Mouse (Mus musculus): ENCODE data around the gene Arhgap30. TPM values are rescaled to one million over a fixed set of nuclear protein-coding genes. Genes with fewer than 3 reads are reported as not detected.

Gene Arhgap30
- total and polyA plus RNA-seq, 2 experiments from 2014 or later = 0.52 to 0.84 TPM

- no peaks in the 10 kb centered on the region for H3K9me3 ChIP-seq (ENCODE audit: low read length)
- H3K9ac ChIP-seq (replicated peaks; ENCODE audit: low read length) = peak within 1 kb of the TSS; percentile 64
- no peaks in the 10 kb centered on the region for H3K4me1 ChIP-seq (ENCODE audit: insufficient read depth, low read length)
- H3K27me3 ChIP-seq (ENCODE audit: insufficient read depth, low read length) = no peaks in the 10 kb centered on the region
- peaks cover 5% of the 10 kb centered on the region; the same call in 1 of the 2 replicates for H3K36me3 ChIP-seq (ENCODE audit: insufficient read depth, low read length)
- H3K4me2 ChIP-seq (ENCODE audit: low read depth, low read length) = peak within 1 kb of the TSS; percentile 86
- H3K4me3 ChIP-seq (ENCODE audit: low read length) = peak within 1 kb of the TSS; percentile 55
- DNase-seq (ENCODE audit: low spot score) (peak; percentile 98), ATAC-seq (peak; percentile 97)
- TF ChIP-seq CTCF (IDR thresholded peaks at IDR 0.05; ENCODE audit: low read depth) = no peak
- H3K27ac ChIP-seq = peak within 1 kb of the TSS; percentile 80
- WGBS = 2% methylated on average over 21 of the region's 21 CpGs
These were observed 28.1 kb upstream of the Arhgap30 start, which contains the start of gene Klhdc9 for GRCm38 (mm10) chr1:171360656-171361055. TSS of gene Klhdc9 (minus strand) at chr1:171360798.

GRCm38 (mm10) chr1:171361106-171362103, 27.3 kb upstream of the Arhgap30 start:
- Histone ChIP-seq H3K4me2 (ENCODE audit: low read depth, low read length) (peak overlapping the region; percentile 86), H3K9ac (replicated peaks; ENCODE audit: low read length) (peak overlapping the region; percentile 64), H3K27ac (peak overlapping the region; percentile 80), H3K4me1 (ENCODE audit: insufficient read depth, low read length) (no peaks in the 10 kb centered on the region), H3K36me3 (ENCODE audit: insufficient read depth, low read length) (peaks cover 3% of the 10 kb centered on the region; the same call in 1 of the 2 replicates), H3K9me3 (ENCODE audit: low read length) (no peaks in the 10 kb centered on the region), H3K4me3 (ENCODE audit: low read length) (peak overlapping the region; percentile 55), H3K27me3 (ENCODE audit: insufficient read depth, low read length) (no peaks in the 10 kb centered on the region)
- ATAC-seq = peak; percentile 59; the same call in 1 of the 2 replicates
- DNase-seq (ENCODE audit: low spot score) = peak; percentile 88
- TF ChIP-seq CTCF (IDR thresholded peaks at IDR 0.05; ENCODE audit: low read depth) = peak; percentile 90
- WGBS = 31% methylated on average over 16 of the region's 16 CpGs

GRCm38 (mm10) chr1:171365934-171366333, 22.8 kb upstream of the Arhgap30 start:
- Histone ChIP-seq H3K4me2 (ENCODE audit: low read depth, low read length) (no peak overlapping the region), H3K27me3 (ENCODE audit: insufficient read depth, low read length) (no peaks in the 10 kb centered on the region), H3K36me3 (ENCODE audit: insufficient read depth, low read length) (no peaks in the 10 kb centered on the region), H3K9ac (replicated peaks; ENCODE audit: low read length) (no peak overlapping the region), H3K9me3 (ENCODE audit: low read length) (no peaks in the 10 kb centered on the region), H3K27ac (no peak overlapping the region), H3K4me1 (ENCODE audit: insufficient read depth, low read length) (no peaks in the 10 kb centered on the region), H3K4me3 (ENCODE audit: low read length) (no peak overlapping the region)
- DNase-seq (ENCODE audit: low spot score) (no peak), ATAC-seq (no peak)
- TF ChIP-seq CTCF (IDR thresholded peaks at IDR 0.05; ENCODE audit: low read depth) = no peak
- 55% methylated on average over 7 of the region's 7 CpGs for WGBS

GRCm38 (mm10) chr1:171369845-171370556, 18.8 kb upstream of the Arhgap30 start, which contains the start of gene Nectin4:
TSS of gene Nectin4 (plus strand) at chr1:171370099.
- DNase-seq (ENCODE audit: low spot score) (no peak), ATAC-seq (no peak)
- H3K4me3 ChIP-seq (ENCODE audit: low read length) = no peak within 1 kb of the TSS
- H3K4me2 ChIP-seq (ENCODE audit: low read depth, low read length) = no peak within 1 kb of the TSS
- no peak within 1 kb of the TSS for H3K9ac ChIP-seq (replicated peaks; ENCODE audit: low read length)
- no peaks in the 10 kb centered on the region for H3K27me3 ChIP-seq (ENCODE audit: insufficient read depth, low read length)
- H3K4me1 ChIP-seq (ENCODE audit: insufficient read depth, low read length) = no peaks in the 10 kb centered on the region
- whole genome bisulfite sequencing = 46% methylated on average over 19 of the region's 20 CpGs
- TF ChIP-seq CTCF (IDR thresholded peaks at IDR 0.05; ENCODE audit: low read depth) = no peak
- H3K36me3 ChIP-seq (ENCODE audit: insufficient read depth, low read length) = no peaks in the 10 kb centered on the region
- no peaks in the 10 kb centered on the region for H3K9me3 ChIP-seq (ENCODE audit: low read length)
- H3K27ac ChIP-seq = no peak within 1 kb of the TSS

GRCm38 (mm10) chr1:171372880-171373279, 15.9 kb upstream of the Arhgap30 start:
- DNase-seq (ENCODE audit: low spot score) (no peak), ATAC-seq (no peak)
- Histone ChIP-seq H3K4me2 (ENCODE audit: low read depth, low read length) (no peak overlapping the region), H3K27ac (no peak overlapping the region), H3K27me3 (ENCODE audit: insufficient read depth, low read length) (no peaks in the 10 kb centered on the region), H3K9me3 (ENCODE audit: low read length) (no peaks in the 10 kb centered on the region), H3K36me3 (ENCODE audit: insufficient read depth, low read length) (no peaks in the 10 kb centered on the region), H3K4me3 (ENCODE audit: low read length) (no peak overlapping the region), H3K9ac (replicated peaks; ENCODE audit: low read length) (no peak overlapping the region), H3K4me1 (ENCODE audit: insufficient read depth, low read length) (no peaks in the 10 kb centered on the region)
- WGBS = 67% methylated on average over 3 of the region's 3 CpGs
- TF ChIP-seq CTCF (IDR thresholded peaks at IDR 0.05; ENCODE audit: low read depth) = no peak

GRCm38 (mm10) chr1:171373946-171374345, 14.8 kb upstream of the Arhgap30 start:
- no peak overlapping the region for H3K27ac ChIP-seq
- H3K36me3 ChIP-seq (ENCODE audit: insufficient read depth, low read length) = no peaks in the 10 kb centered on the region
- no peaks in the 10 kb centered on the region for H3K27me3 ChIP-seq (ENCODE audit: insufficient read depth, low read length)
- H3K4me3 ChIP-seq (ENCODE audit: low read length) = no peak overlapping the region
- H3K4me2 ChIP-seq (ENCODE audit: low read depth, low read length) = no peak overlapping the region
- DNase-seq (ENCODE audit: low spot score) (no peak), ATAC-seq (no peak)
- H3K4me1 ChIP-seq (ENCODE audit: insufficient read depth, low read length) = no peaks in the 10 kb centered on the region
- no peak overlapping the region for H3K9ac ChIP-seq (replicated peaks; ENCODE audit: low read length)
- TF ChIP-seq CTCF (IDR thresholded peaks at IDR 0.05; ENCODE audit: low read depth) = no peak
- H3K9me3 ChIP-seq (ENCODE audit: low read length) = no peaks in the 10 kb centered on the region
- WGBS = 10% methylated on average over 4 of the region's 4 CpGs

Data from hindbrain, postnatal 0 days (tissue).